Mouse (Mus musculus): ENCODE results near the gene Gdap2. TPM values are rescaled to one million over a fixed set of nuclear protein-coding genes. Genes with fewer than 3 reads are reported as not detected.
A peak's percentile ranks its signal among the peaks of the same experiment; 100 is the strongest.

Gdap2 gene
- 25.7 and 28.3 TPM in 2 replicates for polyA plus RNA-seq (2015; fragmentation: Nextera tagmentation; extraction: Ambion mirVana)

- H3K36me3 ChIP-seq (ENCODE audit: insufficient read depth, low read length): peaks cover 14% of the 10 kb centered on the region
- no peaks in the 10 kb centered on the region for H3K27me3 ChIP-seq (ENCODE audit: insufficient read depth, low read length)
- DNase-seq (ENCODE audit: low spot score): peak; percentile 99
- H3K4me1 ChIP-seq (replicated peaks; ENCODE audit: insufficient read depth, low read length): 0 out of 2 replicates have a peak, but pooled peaks cover 6% of the 10 kb centered on the region
- H3K27ac ChIP-seq: peak within 1 kb of the TSS; percentile 92
- no peak for TF ChIP-seq CTCF (IDR thresholded peaks at IDR 0.05; ENCODE audit: low read depth)
- peak within 1 kb of the TSS; percentile 80 for H3K4me3 ChIP-seq (replicated peaks; ENCODE audit: low read depth, low read length)
- 0% methylated on average over 55 of the region's 55 CpGs for WGBS
- peak within 1 kb of the TSS; percentile 77 for H3K9ac ChIP-seq (ENCODE audit: low read depth, low read length)
- peak; percentile 97 for ATAC-seq (replicated peaks; ENCODE audit: low FRiP score, low read depth)
- H3K9me3 ChIP-seq (replicated peaks; ENCODE audit: low read length): no peaks in the 10 kb centered on the region
- peak within 1 kb of the TSS; percentile 78 for H3K4me2 ChIP-seq (ENCODE audit: low read length)
These were observed at the start of gene Gdap2, which contains the start of gene Wdr3 for GRCm38 (mm10) chr3:100162315-100163105. Gene Gdap2 (plus strand): TSS chr3:100162381. Gene Wdr3 (minus strand): TSS chr3:100162407.

GRCm38 (mm10) chr3:100118681-100119080 lies 43.5 kb upstream of the Gdap2 start:
- no peak for TF ChIP-seq CTCF (IDR thresholded peaks at IDR 0.05; ENCODE audit: low read depth)
- Histone ChIP-seq H3K4me3 (replicated peaks; ENCODE audit: low read depth, low read length) (no peak overlapping the region), H3K4me2 (ENCODE audit: low read length) (no peak overlapping the region), H3K9ac (ENCODE audit: low read depth, low read length) (no peak overlapping the region), H3K4me1 (replicated peaks; ENCODE audit: insufficient read depth, low read length) (no peaks in the 10 kb centered on the region), H3K36me3 (ENCODE audit: insufficient read depth, low read length) (no peaks in the 10 kb centered on the region), H3K27ac (no peak overlapping the region), H3K9me3 (replicated peaks; ENCODE audit: low read length) (no peaks in the 10 kb centered on the region), H3K27me3 (ENCODE audit: insufficient read depth, low read length) (no peaks in the 10 kb centered on the region)
- DNase-seq (ENCODE audit: low spot score): no peak
- no peak for ATAC-seq (replicated peaks; ENCODE audit: low FRiP score, low read depth)
- 82% methylated on average over 2 of the region's 2 CpGs for WGBS

DNA sequence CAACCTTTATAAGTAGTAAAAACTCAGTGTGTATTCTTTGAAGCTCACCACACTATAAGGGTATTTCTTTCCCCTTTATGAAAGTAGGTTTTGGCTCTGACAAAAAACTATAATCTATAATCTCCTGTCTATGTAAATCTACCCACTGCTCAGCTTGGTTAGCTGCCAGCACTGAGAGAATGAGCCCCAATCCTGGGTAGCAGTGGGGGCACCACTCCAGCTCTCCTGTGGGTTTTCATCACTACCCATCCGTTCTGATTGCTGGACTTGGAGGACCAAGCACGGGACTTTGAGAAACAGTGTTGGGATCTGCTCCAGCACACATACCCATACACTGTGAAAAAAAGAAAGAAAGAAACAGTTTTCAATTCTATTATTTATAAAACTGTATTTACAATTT lies 40.2 kb upstream of the Gdap2 start:
- no peaks in the 10 kb centered on the region for H3K4me1 ChIP-seq (replicated peaks; ENCODE audit: insufficient read depth, low read length)
- DNase-seq (ENCODE audit: low spot score) (no peak), ATAC-seq (replicated peaks; ENCODE audit: low FRiP score, low read depth) (no peak)
- no peaks in the 10 kb centered on the region for H3K9me3 ChIP-seq (replicated peaks; ENCODE audit: low read length)
- H3K9ac ChIP-seq (ENCODE audit: low read depth, low read length): no peak overlapping the region
- TF ChIP-seq CTCF (IDR thresholded peaks at IDR 0.05; ENCODE audit: low read depth): no peak
- 92% methylated on average over 2 of the region's 2 CpGs for WGBS
- no peaks in the 10 kb centered on the region for H3K36me3 ChIP-seq (ENCODE audit: insufficient read depth, low read length)
- H3K4me3 ChIP-seq (replicated peaks; ENCODE audit: low read depth, low read length): no peak overlapping the region
- H3K27ac ChIP-seq: no peak overlapping the region
- H3K27me3 ChIP-seq (ENCODE audit: insufficient read depth, low read length): no peaks in the 10 kb centered on the region
- H3K4me2 ChIP-seq (ENCODE audit: low read length): no peak overlapping the region

- Histone ChIP-seq H3K4me3 (replicated peaks; ENCODE audit: low read depth, low read length) (no peak overlapping the region), H3K36me3 (ENCODE audit: insufficient read depth, low read length) (no peaks in the 10 kb centered on the region), H3K4me1 (replicated peaks; ENCODE audit: insufficient read depth, low read length) (no peaks in the 10 kb centered on the region), H3K27me3 (ENCODE audit: insufficient read depth, low read length) (no peaks in the 10 kb centered on the region), H3K4me2 (ENCODE audit: low read length) (no peak overlapping the region), H3K27ac (no peak overlapping the region), H3K9ac (ENCODE audit: low read depth, low read length) (no peak overlapping the region), H3K9me3 (replicated peaks; ENCODE audit: low read length) (no peaks in the 10 kb centered on the region)
- ATAC-seq (replicated peaks; ENCODE audit: low FRiP score, low read depth) (no peak), DNase-seq (ENCODE audit: low spot score) (no peak)
- WGBS: 54% methylated on average over 1 of the region's 1 CpGs
- no peak for TF ChIP-seq CTCF (IDR thresholded peaks at IDR 0.05; ENCODE audit: low read depth)
These were observed 39.7 kb upstream of the Gdap2 start for GRCm38 (mm10) chr3:100122445-100122844.

DNA sequence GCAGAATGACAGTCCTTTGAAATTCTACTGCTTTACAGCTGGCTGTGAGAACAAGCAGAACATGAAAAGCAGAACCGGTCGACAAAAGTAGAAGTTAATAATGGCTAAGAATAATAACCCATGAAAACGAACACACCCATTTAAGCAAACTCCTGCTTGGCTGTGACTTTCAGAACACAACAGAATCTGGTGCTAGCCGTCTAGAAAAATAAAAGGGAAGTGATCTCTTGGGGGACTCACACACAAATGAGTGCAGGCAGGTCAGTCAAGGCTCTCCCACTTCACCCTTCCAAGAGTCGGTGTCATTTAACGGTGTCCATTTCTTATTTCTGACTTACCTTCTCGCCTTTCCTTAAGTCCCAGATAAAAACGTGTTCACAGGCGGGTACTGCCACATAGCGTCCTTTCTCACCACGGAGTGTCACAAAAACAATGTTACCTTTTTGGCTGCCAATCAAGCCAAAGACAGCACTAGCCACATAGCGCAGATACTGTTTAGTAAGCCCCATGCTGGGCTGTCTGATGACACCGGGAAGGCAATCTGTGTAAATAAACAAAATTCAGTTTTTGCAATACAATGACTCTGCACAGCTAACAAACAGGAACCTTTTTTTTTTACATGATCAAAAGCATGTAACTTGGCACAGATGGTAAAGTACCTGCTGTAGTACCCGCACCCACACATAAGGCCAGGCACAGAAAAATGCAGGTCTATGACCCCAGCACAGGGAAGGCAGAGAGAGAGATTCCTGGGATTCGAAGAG lies 1.3 kb upstream of the Gdap2 start:
- H3K36me3 ChIP-seq (ENCODE audit: insufficient read depth, low read length): peaks cover 24% of the 10 kb centered on the region
- H3K4me2 ChIP-seq (ENCODE audit: low read length): peak overlapping the region; percentile 78
- H3K27ac ChIP-seq: no peak overlapping the region
- H3K9me3 ChIP-seq (replicated peaks; ENCODE audit: low read length): no peaks in the 10 kb centered on the region
- no peak overlapping the region for H3K9ac ChIP-seq (ENCODE audit: low read depth, low read length)
- ATAC-seq (replicated peaks; ENCODE audit: low FRiP score, low read depth): no peak
- H3K4me1 ChIP-seq (replicated peaks; ENCODE audit: insufficient read depth, low read length): 0 out of 2 replicates have a peak, but pooled peaks cover 6% of the 10 kb centered on the region
- H3K4me3 ChIP-seq (replicated peaks; ENCODE audit: low read depth, low read length): no peak overlapping the region
- no peak for DNase-seq (ENCODE audit: low spot score)
- 78% methylated on average over 15 of the region's 15 CpGs for WGBS
- no peaks in the 10 kb centered on the region for H3K27me3 ChIP-seq (ENCODE audit: insufficient read depth, low read length)
- no peak for TF ChIP-seq CTCF (IDR thresholded peaks at IDR 0.05; ENCODE audit: low read depth)

GRCm38 (mm10) chr3:100161665-100162314 lies 391 bp upstream of the Gdap2 start:
- Histone ChIP-seq H3K9ac (ENCODE audit: low read depth, low read length) (peak overlapping the region; percentile 77), H3K4me3 (replicated peaks; ENCODE audit: low read depth, low read length) (peak overlapping the region; percentile 80), H3K4me1 (replicated peaks; ENCODE audit: insufficient read depth, low read length) (0 out of 2 replicates have a peak, but pooled peaks cover 6% of the 10 kb centered on the region), H3K27ac (peak overlapping the region; percentile 25; the same call in 1 of the 2 replicates), H3K36me3 (ENCODE audit: insufficient read depth, low read length) (peaks cover 21% of the 10 kb centered on the region), H3K27me3 (ENCODE audit: insufficient read depth, low read length) (no peaks in the 10 kb centered on the region), H3K9me3 (replicated peaks; ENCODE audit: low read length) (no peaks in the 10 kb centered on the region), H3K4me2 (ENCODE audit: low read length) (peak overlapping the region; percentile 78)
- TF ChIP-seq CTCF (IDR thresholded peaks at IDR 0.05; ENCODE audit: low read depth): no peak
- ATAC-seq (replicated peaks; ENCODE audit: low FRiP score, low read depth) (peak; percentile 50), DNase-seq (ENCODE audit: low spot score) (peak; percentile 14)
- WGBS: 2% methylated on average over 35 of the region's 35 CpGs
